Mouse (Mus musculus) stomach, postnatal 0 days (tissue): Measurements from ENCODE around the gene March7. TPM values are rescaled to one million over a fixed set of nuclear protein-coding genes. Genes with fewer than 3 reads are reported as not detected.

Experiments
- ATAC-seq: fragments of 200-750 bp; cut with Nextera tagmentation; 2 replicates; pipeline ENCODE4 v1.8.0; 2017; ENCODE audit not compliant: low FRiP score, low TSS enrichment
- DNase-seq: peaks from one replicate; pipeline ENCODE4 v3.0.0-alpha.2; 2016; ENCODE audit warnings: low spot score
- H3K27ac ChIP-seq: fragments of 300-500 bp; sonication (generic); replicated peaks from 2 replicates; pipeline ENCODE4 v1.5.1; 2014; ENCODE audit warnings: mild to moderate bottlenecking, control low read depth
- H3K27me3 ChIP-seq: fragments of 300-500 bp; sonication (generic); 2 replicates; pipeline ENCODE4 v1.6.1; 2014; ENCODE audit warnings: low read length; ENCODE audit not compliant: control insufficient read depth, insufficient read depth
- H3K36me3 ChIP-seq: fragments of 300-500 bp; sonication (generic); 2 replicates; pipeline ENCODE4 v1.6.1; 2014; ENCODE audit warnings: low read length, mixed read lengths; ENCODE audit not compliant: control insufficient read depth, insufficient read depth
- H3K4me1 ChIP-seq: fragments of 300-500 bp; sonication (generic); replicated peaks from 2 replicates; pipeline ENCODE4 v1.6.1; 2014; ENCODE audit warnings: antibody characterized with exemption; ENCODE audit not compliant: control insufficient read depth, insufficient read depth
- H3K4me2 ChIP-seq: fragments of 300-500 bp; sonication (generic); replicated peaks from 2 replicates; pipeline ENCODE4 v1.6.1; 2014; ENCODE audit warnings: low read depth, mild to moderate bottlenecking, control low read depth, moderate library complexity
- H3K4me3 ChIP-seq: fragments of 300-500 bp; sonication (generic); 2 replicates; pipeline ENCODE4 v1.5.1; 2014; ENCODE audit warnings: low read depth, low read length, control low read depth
- H3K9ac ChIP-seq: fragments of 300-500 bp; sonication (generic); 2 replicates; pipeline ENCODE4 v1.6.1; 2014; ENCODE audit warnings: mild to moderate bottlenecking, low read length, control low read depth, mixed read lengths
- H3K9me3 ChIP-seq: fragments of 300-500 bp; sonication (generic); 2 replicates; pipeline ENCODE4 v1.6.1; 2016; ENCODE audit warnings: low read length; ENCODE audit not compliant: control insufficient read depth
- CTCF ChIP-seq: IDR thresholded peaks from 2 replicates; pipeline ENCODE4 v1.5.1; 2016; ENCODE audit warnings: antibody characterized with exemption, low read depth, mild to moderate bottlenecking, moderate library complexity
- EP300 ChIP-seq: optimal IDR thresholded peaks from 2 replicates; pipeline ENCODE3; 2016; ENCODE audit warnings: antibody characterized with exemption
- WGBS: fragments of 180-500 bp; shearing (Covaris S2); extraction: QIAGEN DNeasy Blood & Tissue Kit; methylation state at CpG from one replicate; pipeline ENCODE4 v1.1.7; 2014; 5-methylcytosine and 5-hydroxymethylcytosine counted together
- polyA plus RNA-seq: library from polyadenylated mRNA; unstranded; fragments of >200 nt; fragmentation: Nextera tagmentation; extraction: Ambion mirVana; gene quantifications from 2 replicates; pipeline ENCODE4 v1.2.1, GENCODE M21; 2015

March7 gene
- polyA plus RNA-seq, 1 experiment from 2014 or later: 48.8 TPM

GRCm38 (mm10) chr2:60289451-60289850 is 79.8 kb downstream of the March7 start:
- H3K4me3 ChIP-seq: no peak overlapping the region
- DNase-seq (no peak), ATAC-seq (no peak)
- H3K4me2 ChIP-seq: no peak overlapping the region
- no peak overlapping the region for H3K27ac ChIP-seq
- no peaks in the 10 kb centered on the region for H3K27me3 ChIP-seq
- 26% methylated on average over 1 of the region's 1 CpGs for WGBS
- H3K4me1 ChIP-seq: no peaks in the 10 kb centered on the region
- no peaks in the 10 kb centered on the region for H3K36me3 ChIP-seq
- TF ChIP-seq CTCF: no peak
- H3K9ac ChIP-seq: no peak overlapping the region
- no peaks in the 10 kb centered on the region for H3K9me3 ChIP-seq

DNA sequence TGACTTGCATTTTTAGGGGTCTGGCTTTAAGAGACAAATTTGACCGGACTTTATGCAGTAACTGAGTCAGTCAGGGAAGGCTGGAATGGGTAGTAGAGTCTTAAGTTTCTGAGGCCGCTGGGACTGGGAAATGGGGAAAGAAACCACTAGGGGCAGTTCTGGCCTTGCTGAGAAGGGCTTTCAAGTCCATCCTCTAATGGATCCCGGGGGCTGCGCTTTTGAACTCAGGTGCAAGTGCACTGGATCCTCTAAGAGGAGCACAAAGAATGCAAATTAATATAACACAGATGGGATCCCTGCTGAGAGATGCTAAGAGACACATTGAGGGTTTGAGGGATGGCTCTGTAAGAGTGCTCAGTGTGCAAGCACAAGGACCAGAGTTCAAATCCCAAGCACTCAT is 81.7 kb downstream of the March7 start:
- ATAC-seq: no peak
- Histone ChIP-seq H3K27me3 (no peaks in the 10 kb centered on the region), H3K9ac (no peak overlapping the region), H3K4me1 (no peaks in the 10 kb centered on the region), H3K4me2 (no peak overlapping the region), H3K4me3 (no peak overlapping the region), H3K9me3 (no peaks in the 10 kb centered on the region), H3K27ac (no peak overlapping the region), H3K36me3 (no peaks in the 10 kb centered on the region)
- WGBS: 74% methylated on average over 4 of the region's 4 CpGs
- no peak for DNase-seq
- TF ChIP-seq CTCF (no peak), EP300 (no peak)

GRCm38 (mm10) chr2:60298266-60298665 is 88.6 kb downstream of the March7 start:
- DNase-seq (no peak), ATAC-seq (no peak)
- TF ChIP-seq EP300: no peak
- no peak for TF ChIP-seq CTCF
- Histone ChIP-seq H3K27ac (no peak overlapping the region), H3K9me3 (no peaks in the 10 kb centered on the region), H3K36me3 (no peaks in the 10 kb centered on the region), H3K4me1 (no peaks in the 10 kb centered on the region), H3K9ac (no peak overlapping the region), H3K4me2 (no peak overlapping the region), H3K27me3 (no peaks in the 10 kb centered on the region), H3K4me3 (no peak overlapping the region)
- WGBS: 84% methylated on average over 3 of the region's 3 CpGs

- Histone ChIP-seq H3K4me3 (no peak overlapping the region), H3K36me3 (no peaks in the 10 kb centered on the region), H3K27me3 (no peaks in the 10 kb centered on the region), H3K4me1 (no peaks in the 10 kb centered on the region), H3K9me3 (no peaks in the 10 kb centered on the region), H3K27ac (no peak overlapping the region), H3K4me2 (no peak overlapping the region), H3K9ac (no peak overlapping the region)
- DNase-seq (no peak), ATAC-seq (no peak)
- WGBS: 77% methylated on average over 2 of the region's 2 CpGs
- TF ChIP-seq CTCF: no peak
- TF ChIP-seq EP300: no peak
Measured at GRCm38 (mm10) chr2:60299323-60299722, 89.6 kb downstream of the March7 start.

Other genes with a start within 250 kb of the March7 start
- gene Baz2b, start within 50 bp of the March7 start, polyA plus RNA-seq: 34.0 and 37.4 TPM in 2 replicates
- gene Cd302, start 74.6 kb downstream of the March7 start, polyA plus RNA-seq: 25.6 and 26.0 TPM in 2 replicates
- 0.18 and 0.23 TPM in 2 replicates for gene Ly75, start 173.4 kb downstream of the March7 start, polyA plus RNA-seq